Mouse (Mus musculus) heart, embryonic 12.5 days (tissue): ENCODE results near the gene Bicra. TPM values are rescaled to one million over a fixed set of nuclear protein-coding genes. Genes with fewer than 3 reads are reported as not detected.

Experiments
- ATAC-seq: fragments of 200-750 bp; cut with Nextera tagmentation; 2 replicates; pipeline ENCODE4 v1.8.0; 2017; ENCODE audit warnings: moderate TSS enrichment, moderate library complexity; ENCODE audit not compliant: insufficient number of reproducible peaks, low FRiP score
- H3K27ac ChIP-seq: fragments of 300-500 bp; sonication (generic); 2 replicates; pipeline ENCODE4 v1.5.1; 2016; ENCODE audit warnings: mild to moderate bottlenecking, moderate library complexity; ENCODE audit not compliant: poor library complexity, severe bottlenecking
- H3K27me3 ChIP-seq: fragments of 300-500 bp; sonication (generic); replicated peaks from 2 replicates; pipeline ENCODE4 v1.6.1; 2016; ENCODE audit warnings: mild to moderate bottlenecking, moderate library complexity
- H3K36me3 ChIP-seq: fragments of 300-500 bp; sonication (generic); 2 replicates; pipeline ENCODE4 v1.6.1; 2016; ENCODE audit warnings: mild to moderate bottlenecking, moderate library complexity
- H3K4me1 ChIP-seq: fragments of 300-500 bp; sonication (generic); replicated peaks from 2 replicates; pipeline ENCODE4 v1.6.1; 2016; ENCODE audit warnings: mild to moderate bottlenecking
- H3K4me2 ChIP-seq: fragments of 300-500 bp; sonication (generic); 2 replicates; pipeline ENCODE4 v1.6.1; 2016; ENCODE audit warnings: mild to moderate bottlenecking, moderate library complexity
- H3K4me3 ChIP-seq: fragments of 300-500 bp; sonication (generic); 2 replicates; pipeline ENCODE4 v1.5.1; 2016; ENCODE audit warnings: mild to moderate bottlenecking
- H3K9ac ChIP-seq: fragments of 300-500 bp; sonication (generic); 2 replicates; pipeline ENCODE4 v1.6.1; 2016; ENCODE audit warnings: mild to moderate bottlenecking, moderate library complexity
- H3K9me3 ChIP-seq: fragments of 300-500 bp; sonication (generic); replicated peaks from 2 replicates; pipeline ENCODE4 v1.6.1; 2016; ENCODE audit warnings: mild to moderate bottlenecking, moderate library complexity
- WGBS: fragments of 180-500 bp; shearing (Covaris S2); methylation state at CpG from one replicate; pipeline ENCODE4 v1.1.7; 2016; 5-methylcytosine and 5-hydroxymethylcytosine counted together
- polyA plus RNA-seq: library from polyadenylated mRNA; unstranded; fragments of >200 nt; fragmentation: Nextera tagmentation; extraction: Ambion mirVana; gene quantifications from 2 replicates; pipeline ENCODE4 v1.2.1, GENCODE M21; 2016

Bicra gene
- polyA plus RNA-seq, 1 experiment from 2014 or later = 5.9 TPM

GRCm38 (mm10) chr7:16033059-16033458, 14.7 kb downstream of the Bicra start:
- H3K36me3 ChIP-seq = peaks cover 9% of the 10 kb centered on the region
- no peak overlapping the region for H3K4me2 ChIP-seq
- 93% methylated on average over 1 of the region's 1 CpGs for WGBS
- H3K27me3 ChIP-seq = no peaks in the 10 kb centered on the region
- no peak for ATAC-seq
- no peak overlapping the region for H3K9ac ChIP-seq
- peaks cover 21% of the 10 kb centered on the region for H3K4me1 ChIP-seq
- H3K27ac ChIP-seq = no peak overlapping the region
- no peak overlapping the region for H3K4me3 ChIP-seq
- no peaks in the 10 kb centered on the region for H3K9me3 ChIP-seq

- Histone ChIP-seq H3K27me3 (no peaks in the 10 kb centered on the region), H3K9ac (no peak overlapping the region), H3K36me3 (peaks cover 12% of the 10 kb centered on the region), H3K27ac (no peak overlapping the region), H3K4me2 (no peak overlapping the region), H3K4me3 (no peak overlapping the region), H3K9me3 (no peaks in the 10 kb centered on the region), H3K4me1 (peaks cover 21% of the 10 kb centered on the region)
- no peak for ATAC-seq
- WGBS = 83% methylated on average over 4 of the region's 4 CpGs
Measured at GRCm38 (mm10) chr7:16031072-16031471, 16.6 kb downstream of the Bicra start.

- H3K9ac ChIP-seq = no peak overlapping the region
- H3K27me3 ChIP-seq = no peaks in the 10 kb centered on the region
- ATAC-seq = no peak
- peaks cover 12% of the 10 kb centered on the region for H3K36me3 ChIP-seq
- no peak overlapping the region for H3K4me2 ChIP-seq
- no peaks in the 10 kb centered on the region for H3K9me3 ChIP-seq
- 82% methylated on average over 6 of the region's 6 CpGs for WGBS
- H3K27ac ChIP-seq = no peak overlapping the region
- H3K4me3 ChIP-seq = no peak overlapping the region
- H3K4me1 ChIP-seq = peaks cover 19% of the 10 kb centered on the region
Measured at GRCm38 (mm10) chr7:16028102-16028927, 19.4 kb downstream of the Bicra start.

- Histone ChIP-seq H3K36me3 (peaks cover 6% of the 10 kb centered on the region; the same call in 1 of the 2 replicates), H3K4me1 (peaks cover 29% of the 10 kb centered on the region), H3K9me3 (no peaks in the 10 kb centered on the region), H3K4me3 (no peak overlapping the region), H3K27me3 (no peaks in the 10 kb centered on the region), H3K9ac (no peak overlapping the region), H3K27ac (no peak overlapping the region), H3K4me2 (no peak overlapping the region)
- no peak for ATAC-seq
- WGBS = 86% methylated on average over 8 of the region's 8 CpGs
Measured at GRCm38 (mm10) chr7:16024603-16025222, 23.0 kb downstream of the Bicra start.

GRCm38 (mm10) chr7:16019256-16020094, 28.2 kb downstream of the Bicra start:
- 87% methylated on average over 5 of the region's 5 CpGs for WGBS
- Histone ChIP-seq H3K4me1 (peaks cover 31% of the 10 kb centered on the region), H3K4me2 (no peak overlapping the region), H3K36me3 (0 out of 2 replicates have a peak, but pooled peaks cover 4% of the 10 kb centered on the region), H3K9ac (no peak overlapping the region), H3K27ac (no peak overlapping the region), H3K27me3 (no peaks in the 10 kb centered on the region), H3K4me3 (no peak overlapping the region), H3K9me3 (no peaks in the 10 kb centered on the region)
- ATAC-seq = no peak

- H3K9me3 ChIP-seq = no peaks in the 10 kb centered on the region
- 63% methylated on average over 9 of the region's 9 CpGs for WGBS
- peak; percentile 75 for ATAC-seq
- H3K36me3 ChIP-seq = 0 out of 2 replicates have a peak, but pooled peaks cover 4% of the 10 kb centered on the region
- H3K9ac ChIP-seq = no peak overlapping the region
- H3K4me1 ChIP-seq = peaks cover 30% of the 10 kb centered on the region
- H3K27ac ChIP-seq = peak overlapping the region; percentile 49; the same call in 1 of the 2 replicates
- H3K4me3 ChIP-seq = no peak overlapping the region
- H3K27me3 ChIP-seq = no peaks in the 10 kb centered on the region
- H3K4me2 ChIP-seq = no peak overlapping the region
Measured at GRCm38 (mm10) chr7:16018016-16018810, 29.5 kb downstream of the Bicra start.

GRCm38 (mm10) chr7:16015384-16015783, 32.3 kb downstream of the Bicra start:
- peaks cover 12% of the 10 kb centered on the region; the same call in 1 of the 2 replicates for H3K36me3 ChIP-seq
- no peaks in the 10 kb centered on the region for H3K9me3 ChIP-seq
- no peak for ATAC-seq
- no peak overlapping the region for H3K9ac ChIP-seq
- H3K27me3 ChIP-seq = no peaks in the 10 kb centered on the region
- H3K4me3 ChIP-seq = no peak overlapping the region
- 0 out of 2 replicates have a peak overlapping the region, but pooled peaks have one; percentile 2 for H3K27ac ChIP-seq
- peaks cover 38% of the 10 kb centered on the region for H3K4me1 ChIP-seq
- 85% methylated on average over 5 of the region's 5 CpGs for WGBS
- no peak overlapping the region for H3K4me2 ChIP-seq

GRCm38 (mm10) chr7:16014521-16015175, 33.1 kb downstream of the Bicra start:
- 80% methylated on average over 8 of the region's 8 CpGs for WGBS
- Histone ChIP-seq H3K4me2 (no peak overlapping the region), H3K27me3 (no peaks in the 10 kb centered on the region), H3K9me3 (no peaks in the 10 kb centered on the region), H3K27ac (peak overlapping the region; percentile 2; the same call in 1 of the 2 replicates), H3K36me3 (peaks cover 12% of the 10 kb centered on the region; the same call in 1 of the 2 replicates), H3K4me1 (peaks cover 42% of the 10 kb centered on the region), H3K9ac (no peak overlapping the region), H3K4me3 (no peak overlapping the region)
- no peak for ATAC-seq

- Histone ChIP-seq H3K9me3 (no peaks in the 10 kb centered on the region), H3K36me3 (peaks cover 15% of the 10 kb centered on the region; the same call in 1 of the 2 replicates), H3K4me2 (no peak overlapping the region), H3K4me3 (no peak overlapping the region), H3K4me1 (peaks cover 42% of the 10 kb centered on the region), H3K27me3 (no peaks in the 10 kb centered on the region), H3K9ac (no peak overlapping the region), H3K27ac (no peak overlapping the region)
- 73% methylated on average over 5 of the region's 5 CpGs for WGBS
- ATAC-seq = no peak
Measured at GRCm38 (mm10) chr7:16013722-16014275, 33.9 kb downstream of the Bicra start.
